Mouse (Mus musculus) cerebellum, postnatal 10 days (tissue): ENCODE results near the gene Rmnd5b.
A peak's percentile ranks its signal among the peaks of the same experiment; 100 is the strongest.
"Not testable (repeated sequence)": the region's sequence is repeated elsewhere in the genome, so short reads cannot be mapped to it uniquely, and the experiment has no call there.

Source experiments
- DNase-seq, 2 experiments: peaks; one replicate each; pipeline ENCODE4 v3.0.0; 2021; ENCODE audit warnings: mixed read lengths in 2 of 2

Rmnd5b gene

GRCm38 (mm10) chr11:51635525-51636322 is at the start of gene Rmnd5b:
Gene Rmnd5b, minus strand, starts transcription at chr11:51635896.
- peak; percentile 92 to 94 for DNase-seq

- DNase-seq: no peak
Measured at GRCm38 (mm10) chr11:51681976-51682374, 46.3 kb upstream of the Rmnd5b start.

DNA sequence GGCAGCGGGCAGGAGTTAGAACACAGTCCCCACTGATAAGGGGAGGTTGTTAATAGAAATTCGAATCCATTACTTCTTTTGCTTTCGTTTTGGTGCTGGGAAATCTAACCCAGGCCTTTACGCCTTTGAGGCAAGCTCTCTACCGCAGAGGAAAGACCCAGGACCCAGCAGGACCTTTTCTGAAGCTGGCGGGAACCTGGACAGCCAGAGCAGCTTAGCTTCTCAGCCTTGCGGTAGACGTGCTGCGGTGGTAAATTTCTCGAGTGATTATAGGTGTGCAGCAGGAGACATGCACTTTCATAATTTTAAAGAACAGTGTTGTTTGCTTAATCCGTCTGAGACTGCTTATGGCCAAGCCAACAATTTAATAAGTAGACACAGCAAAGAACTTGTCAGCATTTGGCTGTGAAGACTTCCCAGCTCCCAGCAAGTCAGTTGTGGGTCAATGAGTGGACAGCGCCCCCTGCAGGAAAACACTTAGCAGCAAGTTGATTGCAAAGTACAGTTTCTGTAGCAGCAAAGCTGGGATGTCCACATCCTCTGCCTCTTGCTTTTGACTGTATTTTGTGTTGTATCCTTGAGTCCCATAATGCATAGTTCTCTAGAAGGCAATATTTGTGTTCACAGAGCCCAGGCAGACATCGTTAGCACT is 45.8 kb upstream of the Rmnd5b start:
- peak; percentile 94 to 96 for DNase-seq

- no peak for DNase-seq
Measured at GRCm38 (mm10) chr11:51679466-51679865, 43.8 kb upstream of the Rmnd5b start.

DNA sequence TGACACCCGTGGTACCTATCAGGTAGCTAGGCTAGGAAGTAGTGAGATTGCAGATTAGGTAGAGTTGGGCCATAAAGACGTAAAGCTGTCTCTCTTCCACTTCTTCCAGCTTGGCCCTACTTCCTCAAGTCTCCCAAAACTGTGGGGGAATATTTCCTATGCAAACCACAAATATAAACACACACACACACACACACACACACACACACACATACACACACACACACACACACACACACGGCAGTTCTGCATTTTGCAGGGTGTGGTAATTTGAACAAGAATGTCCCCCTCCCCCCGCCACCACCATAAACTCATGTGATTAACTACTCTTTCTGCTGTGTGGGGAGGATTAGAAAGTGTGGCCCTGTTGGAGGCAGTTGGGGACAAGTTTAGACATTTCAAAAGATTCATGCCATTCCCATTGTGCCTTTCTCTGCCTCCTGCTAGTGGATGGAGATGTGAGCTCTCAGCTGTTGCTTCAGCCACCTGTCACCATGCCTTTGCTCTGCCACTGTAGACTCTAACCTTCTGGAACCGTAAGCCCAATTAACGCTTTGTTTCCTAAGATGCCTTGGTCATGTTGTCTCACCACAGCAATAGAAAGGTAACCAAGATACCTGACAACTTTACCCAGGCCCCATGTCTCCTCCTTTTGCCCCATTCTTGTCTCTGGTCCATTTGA is 42.2 kb upstream of the Rmnd5b start:
- no peak for DNase-seq

DNA sequence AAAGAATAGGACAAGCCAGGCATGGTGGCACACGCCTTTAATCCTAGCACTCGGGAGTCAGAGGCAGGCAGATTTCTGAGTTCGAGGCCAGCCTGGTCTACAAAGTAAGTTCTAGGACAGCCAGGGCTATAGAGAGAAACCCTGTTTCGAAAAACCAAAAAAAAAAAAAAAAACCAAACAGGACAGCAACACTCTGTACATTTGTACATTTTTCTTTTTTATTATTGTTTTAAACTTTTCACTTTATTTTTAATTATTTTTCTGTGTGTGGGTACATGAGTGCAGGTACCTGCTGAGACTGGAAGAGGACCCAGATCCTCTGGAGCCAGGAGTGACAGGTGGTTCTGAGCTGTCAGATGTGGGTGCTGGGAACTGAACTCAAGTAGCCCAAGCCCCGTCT is 39.7 kb upstream of the Rmnd5b start:
- DNase-seq: no peak

- DNase-seq: peak; percentile 34 to 67
Measured at GRCm38 (mm10) chr11:51673291-51673690, 37.6 kb upstream of the Rmnd5b start.

DNA sequence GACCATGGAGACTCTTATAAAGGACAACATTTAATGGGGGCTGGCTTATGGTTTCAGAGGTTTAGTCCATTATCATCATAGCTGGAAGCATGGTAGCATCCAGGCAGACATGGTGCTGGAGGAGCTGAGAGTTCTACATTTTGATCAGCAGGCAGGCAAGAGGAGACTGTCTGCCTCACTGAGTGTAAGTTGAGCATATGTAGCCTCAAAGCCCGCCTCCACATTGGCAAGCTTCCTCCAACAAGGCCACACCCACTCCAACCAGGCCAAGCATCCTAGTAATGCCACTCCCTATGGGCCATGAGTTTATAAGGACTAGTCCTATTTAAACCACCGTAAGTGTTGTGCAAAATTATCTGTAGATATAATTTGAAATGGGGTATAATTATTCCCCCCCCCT is 35.7 kb upstream of the Rmnd5b start:
- DNase-seq: no peak

- no peak for DNase-seq
Measured at GRCm38 (mm10) chr11:51670846-51671245, 35.1 kb upstream of the Rmnd5b start.

GRCm38 (mm10) chr11:51664747-51665146 is 29.1 kb upstream of the Rmnd5b start:
- DNase-seq: not testable (repeated sequence)

DNA sequence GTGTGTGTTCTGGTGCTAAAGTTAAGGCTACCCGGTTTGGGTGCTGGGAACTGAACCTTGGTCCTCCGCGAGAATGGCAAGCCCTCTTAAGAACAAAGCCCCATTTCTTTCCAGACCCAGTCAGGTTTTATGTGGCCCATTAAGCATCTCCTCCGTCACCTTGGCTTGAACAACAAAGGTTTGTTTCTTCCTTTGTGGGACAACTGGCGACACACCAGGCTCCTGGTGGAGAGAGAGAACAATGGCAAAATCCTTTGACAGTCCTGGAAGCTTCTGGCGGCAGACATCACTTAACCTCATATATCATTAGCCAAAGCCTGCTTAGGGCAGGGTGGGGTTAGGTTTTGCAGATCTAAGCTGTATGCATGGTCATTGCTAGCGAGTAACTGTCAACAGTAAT is 26.9 kb upstream of the Rmnd5b start:
- no peak for DNase-seq

GRCm38 (mm10) chr11:51661867-51662365 is 26.2 kb upstream of the Rmnd5b start:
- no peak for DNase-seq

DNA sequence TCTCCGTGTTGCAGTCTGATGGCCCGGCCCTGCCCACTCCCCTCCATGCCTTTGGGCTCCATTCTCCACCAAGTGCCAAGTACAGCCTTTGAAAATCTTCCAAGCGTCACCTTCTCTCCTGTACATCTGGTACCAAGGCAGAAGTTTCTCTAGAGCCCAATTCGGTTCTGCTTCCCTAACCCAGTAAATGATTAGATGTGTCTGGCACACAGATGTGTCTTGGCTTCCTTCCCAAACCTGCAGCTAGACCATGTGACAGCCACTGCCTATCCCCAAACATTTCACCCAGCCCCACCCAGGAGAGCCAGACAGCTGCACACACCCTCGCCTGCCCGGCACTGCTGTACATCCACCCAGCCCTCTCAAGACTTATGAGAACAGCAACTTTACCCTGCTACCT is 23.0 kb upstream of the Rmnd5b start:
- peak in 1 of 2 experiments; percentile 18 for DNase-seq

- no peak for DNase-seq
Measured at GRCm38 (mm10) chr11:51658291-51658690, 22.6 kb upstream of the Rmnd5b start.

DNA sequence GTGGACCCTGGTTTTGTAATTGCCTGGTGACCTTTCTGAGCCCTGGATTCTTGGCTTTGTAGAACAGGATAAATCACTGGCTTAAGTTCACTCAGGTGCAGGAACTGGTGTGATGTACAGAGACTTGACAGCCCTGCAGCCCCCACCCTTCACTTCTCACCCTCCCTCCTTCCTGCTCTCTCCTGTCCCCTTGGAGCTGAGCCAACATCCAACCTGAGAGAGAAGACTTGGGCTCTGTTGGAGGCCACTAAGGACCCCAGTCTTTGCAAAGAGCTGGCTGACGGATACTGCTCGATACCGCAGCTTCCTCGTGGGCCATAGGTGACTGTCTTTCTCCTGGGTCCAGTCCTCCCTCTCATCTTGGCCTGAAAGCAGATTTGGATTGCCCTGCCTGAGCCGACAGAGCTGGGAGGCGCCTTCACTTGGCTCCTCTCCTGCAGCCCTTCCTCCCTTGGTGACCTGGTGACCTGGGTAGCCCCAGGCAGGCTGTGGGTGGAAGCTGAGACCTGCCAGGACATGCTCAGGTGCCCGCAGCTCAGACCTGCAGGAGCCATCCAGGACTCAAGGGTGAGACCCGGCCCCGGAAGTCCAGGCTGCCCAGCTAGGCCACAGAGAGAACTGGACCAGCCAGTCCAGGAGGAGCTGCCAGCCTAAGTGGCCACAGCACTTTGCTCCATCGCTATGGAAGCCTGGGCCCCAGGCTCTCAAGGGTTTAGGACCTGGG is 21.3 kb upstream of the Rmnd5b start:
- DNase-seq: peak in 1 of 2 experiments; percentile 22

DNA sequence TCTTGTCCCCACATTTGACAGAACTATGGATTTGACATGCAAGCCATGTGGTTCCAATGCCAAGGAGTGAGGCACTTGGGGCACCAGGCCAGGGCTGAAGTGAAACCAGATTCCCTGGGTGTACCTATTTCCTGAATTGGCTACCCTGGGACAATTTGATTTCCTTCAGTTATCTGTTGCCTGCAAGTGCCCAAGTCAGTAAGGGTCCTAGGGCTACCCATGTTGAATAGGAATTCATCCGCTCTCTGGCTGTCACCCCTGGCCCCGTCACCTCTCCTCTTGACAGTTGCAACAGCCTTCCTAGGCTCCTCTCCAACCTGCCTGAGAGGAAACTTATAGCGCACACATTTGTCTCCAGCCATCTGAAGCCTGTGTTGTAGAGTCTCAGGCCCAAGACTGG is 19.2 kb upstream of the Rmnd5b start:
- no peak for DNase-seq

DNA sequence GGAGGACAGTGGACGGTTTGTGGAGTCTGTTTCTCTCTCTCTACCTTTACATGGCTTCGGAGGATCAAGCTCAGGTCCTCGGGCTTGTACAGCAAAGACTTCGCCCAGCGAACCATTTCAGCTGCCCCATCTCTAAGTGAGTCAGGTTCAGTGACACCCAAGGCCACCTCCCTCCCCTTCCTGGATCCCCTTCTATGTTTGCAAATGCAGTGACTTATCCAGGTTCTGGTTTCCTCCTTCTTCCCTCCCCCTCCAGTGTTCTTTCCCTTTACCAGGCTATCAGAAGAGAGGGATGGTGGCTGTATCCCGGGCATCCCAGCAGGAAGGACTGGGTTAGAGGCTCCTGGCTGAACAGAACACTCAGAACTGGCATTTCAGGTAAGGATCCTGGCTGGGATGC is 18.0 kb upstream of the Rmnd5b start:
- DNase-seq: no peak

- DNase-seq: no peak
Measured at GRCm38 (mm10) chr11:51652889-51653418, 17.3 kb upstream of the Rmnd5b start.

- peak; percentile 74 to 76 for DNase-seq
Measured at GRCm38 (mm10) chr11:51650691-51651515, 15.2 kb upstream of the Rmnd5b start, which contains the start of the genes N4bp3 and D930048N14Rik. Gene N4bp3, minus strand, starts transcription at chr11:51650842. Gene D930048N14Rik, plus strand, starts transcription at chr11:51650954.

DNA sequence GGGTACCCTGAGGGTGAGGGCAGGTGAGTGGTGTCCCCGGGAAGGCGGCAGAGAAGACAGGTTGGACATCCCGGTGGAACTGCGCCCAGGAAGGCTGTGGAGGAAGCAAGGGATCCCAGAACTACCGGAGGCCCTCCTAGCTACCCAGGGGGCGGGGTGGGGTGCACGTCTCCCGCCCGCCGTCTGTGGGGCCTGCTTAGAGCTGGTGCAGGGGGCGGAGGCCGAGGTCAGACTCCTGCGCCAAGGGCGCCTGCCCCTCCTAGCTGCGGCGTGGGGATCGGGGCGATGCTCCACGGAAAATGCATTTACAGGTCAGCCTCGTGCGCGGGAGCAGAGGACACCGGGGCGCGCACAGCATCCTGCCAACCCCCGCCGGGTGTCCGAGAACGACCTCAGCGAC is 14.6 kb upstream of the Rmnd5b start:
- peak in 1 of 2 experiments; percentile 48 for DNase-seq

- peak; percentile 21 to 26 for DNase-seq
Measured at GRCm38 (mm10) chr11:51649889-51650199, 14.1 kb upstream of the Rmnd5b start.
